Mouse (Mus musculus) heart, embryonic 10.5 days (tissue): ENCODE results near the gene Krt14. TPM values are rescaled to one million over a fixed set of nuclear protein-coding genes. Genes with fewer than 3 reads are reported as not detected.
A peak's percentile ranks its signal among the peaks of the same experiment; 100 is the strongest.

ENCODE experiments used
- DNase-seq: peaks from one replicate; pipeline ENCODE4 v3.0.0-alpha.2; 2017; ENCODE audit warnings: low spot score
- H3K27ac ChIP-seq: fragments of 300-500 bp; sonication (generic); 2 replicates; pipeline ENCODE4 v1.5.1; 2016; ENCODE audit warnings: mild to moderate bottlenecking
- H3K27me3 ChIP-seq: fragments of 300-500 bp; sonication (generic); 2 replicates; pipeline ENCODE4 v1.6.1; 2016; ENCODE audit warnings: mild to moderate bottlenecking; ENCODE audit not compliant: poor library complexity, insufficient read depth, severe bottlenecking
- H3K36me3 ChIP-seq: fragments of 300-500 bp; sonication (generic); 2 replicates; pipeline ENCODE4 v1.6.1; 2016; ENCODE audit warnings: mild to moderate bottlenecking, moderate library complexity
- H3K4me1 ChIP-seq: fragments of 300-500 bp; sonication (generic); 2 replicates; pipeline ENCODE4 v1.6.1; 2016; ENCODE audit warnings: mild to moderate bottlenecking
- H3K4me3 ChIP-seq: fragments of 300-500 bp; sonication (generic); 2 replicates; pipeline ENCODE4 v1.5.1; 2016; ENCODE audit warnings: mild to moderate bottlenecking, moderate library complexity
- H3K9me3 ChIP-seq: fragments of 300-500 bp; sonication (generic); 2 replicates; pipeline ENCODE4 v1.6.1; 2016; ENCODE audit warnings: mild to moderate bottlenecking, moderate library complexity
- WGBS: fragments of 180-500 bp; shearing (Covaris S2); methylation state at CpG from one replicate; pipeline ENCODE4 v1.1.7; 2016; 5-methylcytosine and 5-hydroxymethylcytosine counted together
- polyA plus RNA-seq: library from polyadenylated mRNA; unstranded; fragments of >200 nt; fragmentation: Nextera tagmentation; extraction: Ambion mirVana; gene quantifications from 2 replicates; pipeline ENCODE4 v1.2.1, GENCODE M21; 2016

Krt14 gene
- polyA plus RNA-seq, 1 experiment from 2014 or later, result 1.5 TPM

- H3K4me1 ChIP-seq, result peaks cover 19% of the 10 kb centered on the region
- DNase-seq, result no peak
- whole genome bisulfite sequencing, result 63% methylated on average over 8 of the region's 8 CpGs
- no peak overlapping the region for H3K4me3 ChIP-seq
- H3K9me3 ChIP-seq, result no peaks in the 10 kb centered on the region
- no peaks in the 10 kb centered on the region for H3K36me3 ChIP-seq
- peak overlapping the region; percentile 10; the same call in 1 of the 2 replicates for H3K27ac ChIP-seq
- H3K27me3 ChIP-seq, result no peaks in the 10 kb centered on the region
Observed at GRCm38 (mm10) chr11:100155497-100156255, 51.7 kb downstream of the Krt14 start.

Other genes with a start within 250 kb of the Krt14 start
- not detected in 2 replicates for gene Krtap29-1, start 228.5 kb downstream of the Krt14 start, polyA plus RNA-seq
- gene Krtap16-1, start 221.0 kb downstream of the Krt14 start, polyA plus RNA-seq, result not detected in 2 replicates
- 0.30 TPM in 1 of 2 replicates, not detected in the other for gene Krtap17-1, start 213.6 kb downstream of the Krt14 start, polyA plus RNA-seq
- gene Krt33a, start 191.3 kb downstream of the Krt14 start, polyA plus RNA-seq, result not detected in 2 replicates
- not detected in 2 replicates for gene Krt33b, start 177.7 kb downstream of the Krt14 start, polyA plus RNA-seq
- not detected in 2 replicates for gene Krt34, start 166.0 kb downstream of the Krt14 start, polyA plus RNA-seq
- gene Krt31, start 157.0 kb downstream of the Krt14 start, polyA plus RNA-seq, result not detected in 2 replicates
- gene Krt32, start 119.3 kb downstream of the Krt14 start, polyA plus RNA-seq, result not detected in 2 replicates
- not detected in 2 replicates for gene Krt35, start 111.3 kb downstream of the Krt14 start, polyA plus RNA-seq
- 0.08 TPM in 1 of 2 replicates, not detected in the other for gene Krt36, start 101.9 kb downstream of the Krt14 start, polyA plus RNA-seq
- 0.10 TPM in 1 of 2 replicates, not detected in the other for gene Krt13, start 86.0 kb downstream of the Krt14 start, polyA plus RNA-seq
- 0.11 and 1.5 TPM in 2 replicates for gene Krt15, start 71.6 kb downstream of the Krt14 start, polyA plus RNA-seq
- gene Krt19, start 58.9 kb downstream of the Krt14 start, polyA plus RNA-seq, result 76.3 and 86.1 TPM in 2 replicates
- gene Krt9, start 14.3 kb downstream of the Krt14 start, polyA plus RNA-seq, result not detected in 2 replicates
- gene Krt16, start 41.4 kb upstream of the Krt14 start, polyA plus RNA-seq, result not detected in 2 replicates
- 0.17 and 0.19 TPM in 2 replicates for gene Krt17, start 53.5 kb upstream of the Krt14 start, polyA plus RNA-seq
- not detected in 2 replicates for gene Krt42, start 62.3 kb upstream of the Krt14 start, polyA plus RNA-seq
- 1,444 and 1,503 TPM in 2 replicates for gene Eif1, start 112.3 kb upstream of the Krt14 start, polyA plus RNA-seq
- gene Gast, start 126.9 kb upstream of the Krt14 start, polyA plus RNA-seq, result not detected in 2 replicates
- gene Hap1, start 148.6 kb upstream of the Krt14 start, polyA plus RNA-seq, result 5.1 and 8.4 TPM in 2 replicates
- gene Jup, start 190.2 kb upstream of the Krt14 start, polyA plus RNA-seq, result 91.3 and 112 TPM in 2 replicates
- 71.1 and 81.8 TPM in 2 replicates for gene P3h4, start 207.3 kb upstream of the Krt14 start, polyA plus RNA-seq
- gene Fkbp10, start 208.1 kb upstream of the Krt14 start, polyA plus RNA-seq, result 107 and 123 TPM in 2 replicates
- gene Nt5c3b, start 234.3 kb upstream of the Krt14 start, polyA plus RNA-seq, result 124 and 128 TPM in 2 replicates
- 0.71 and 0.90 TPM in 2 replicates for gene Klhl10, start 234.4 kb upstream of the Krt14 start, polyA plus RNA-seq